Mouse (Mus musculus): ENCODE measurements around the gene Zfp143.

The Zfp143 gene

GRCm38 (mm10) chr7:110133988-110134387 lies 73.0 kb downstream of the Zfp143 start:
- no peak for DNase-seq (ENCODE audit: low spot score in 2 of 2)

- no peak for DNase-seq (ENCODE audit: low spot score in 2 of 2)
These were observed 77.5 kb downstream of the Zfp143 start for GRCm38 (mm10) chr7:110138538-110138937.

GRCm38 (mm10) chr7:110143863-110144262 lies 82.8 kb downstream of the Zfp143 start:
- DNase-seq (ENCODE audit: low spot score in 2 of 2), result no peak

Data from spleen, postnatal 4 days (tissue).